Mouse (Mus musculus): ENCODE results near the gene Dctpp1. TPM values are rescaled to one million over a fixed set of nuclear protein-coding genes. Genes with fewer than 3 reads are reported as not detected.

The Dctpp1 gene
- polyA plus RNA-seq (2012; rRNA removed), result 23.8 and 25.6 TPM in 2 replicates

- H3K27ac ChIP-seq (ENCODE audit: insufficient read depth, low read length), result no peak within 1 kb of the TSS
- H3K4me3 ChIP-seq (replicated peaks; ENCODE audit: insufficient read depth, low read depth, low read length), result peak within 1 kb of the TSS; percentile 98
- DNase-seq, result peak; percentile 97 to 99
- WGBS, result under 1% methylated on average over 50 of the region's 50 CpGs
- TF ChIP-seq CTCF (IDR thresholded peaks at IDR 0.05; ENCODE audit: borderline replicate concordance, insufficient read depth, low read depth, low read length) (peak; percentile 73; the same call in 1 of the 2 replicates), POLR2A (IDR thresholded peaks at IDR 0.05; ENCODE audit: borderline replicate concordance, insufficient read depth, low read length) (peak; percentile 85; the same call in 1 of the 2 replicates)
- H3K27me3 ChIP-seq (ENCODE audit: control insufficient read depth, insufficient read depth, low read length), result no peaks in the 10 kb centered on the region
- H3K4me1 ChIP-seq (ENCODE audit: control insufficient read depth, insufficient read depth, low read length), result peaks cover 3% of the 10 kb centered on the region; the same call in 1 of the 2 replicates
These were observed at the start of gene Dctpp1 for GRCm38 (mm10) chr7:127260309-127261111. Dctpp1 (minus strand) TSS chr7:127260709.

- DNase-seq, result no peak
- TF ChIP-seq CTCF (IDR thresholded peaks at IDR 0.05; ENCODE audit: borderline replicate concordance, insufficient read depth, low read depth, low read length) (no peak), POLR2A (IDR thresholded peaks at IDR 0.05; ENCODE audit: borderline replicate concordance, insufficient read depth, low read length) (no peak)
- Histone ChIP-seq H3K27me3 (ENCODE audit: control insufficient read depth, insufficient read depth, low read length) (no peaks in the 10 kb centered on the region), H3K27ac (ENCODE audit: insufficient read depth, low read length) (no peak overlapping the region), H3K4me3 (replicated peaks; ENCODE audit: insufficient read depth, low read depth, low read length) (no peak overlapping the region), H3K4me1 (ENCODE audit: control insufficient read depth, insufficient read depth, low read length) (no peaks in the 10 kb centered on the region)
- 56% methylated on average over 12 of the region's 12 CpGs for WGBS
These were observed 49.4 kb upstream of the Dctpp1 start for GRCm38 (mm10) chr7:127309951-127310350.

GRCm38 (mm10) chr7:127308887-127309286 is 48.4 kb upstream of the Dctpp1 start:
- DNase-seq, result peak; percentile 28 to 56
- WGBS, result 59% methylated on average over 4 of the region's 4 CpGs

GRCm38 (mm10) chr7:127308431-127308830 is 47.9 kb upstream of the Dctpp1 start:
- H3K27me3 ChIP-seq (ENCODE audit: control insufficient read depth, insufficient read depth, low read length), result no peaks in the 10 kb centered on the region
- no peak overlapping the region for H3K27ac ChIP-seq (ENCODE audit: insufficient read depth, low read length)
- DNase-seq, result no peak
- TF ChIP-seq CTCF (IDR thresholded peaks at IDR 0.05; ENCODE audit: borderline replicate concordance, insufficient read depth, low read depth, low read length) (no peak), POLR2A (IDR thresholded peaks at IDR 0.05; ENCODE audit: borderline replicate concordance, insufficient read depth, low read length) (no peak)
- H3K4me3 ChIP-seq (replicated peaks; ENCODE audit: insufficient read depth, low read depth, low read length), result no peak overlapping the region
- H3K4me1 ChIP-seq (ENCODE audit: control insufficient read depth, insufficient read depth, low read length), result no peaks in the 10 kb centered on the region
- 77% methylated on average over 2 of the region's 2 CpGs for WGBS

More at GRCm38 (mm10) chr7:127308887-127309286, 48.4 kb upstream of the Dctpp1 start:
- H3K4me3 ChIP-seq (replicated peaks; ENCODE audit: insufficient read depth, low read depth, low read length), result no peak overlapping the region
- no peaks in the 10 kb centered on the region for H3K4me1 ChIP-seq (ENCODE audit: control insufficient read depth, insufficient read depth, low read length)
- H3K27me3 ChIP-seq (ENCODE audit: control insufficient read depth, insufficient read depth, low read length), result no peaks in the 10 kb centered on the region
- no peak for TF ChIP-seq POLR2A (IDR thresholded peaks at IDR 0.05; ENCODE audit: borderline replicate concordance, insufficient read depth, low read length)
- TF ChIP-seq CTCF (IDR thresholded peaks at IDR 0.05; ENCODE audit: borderline replicate concordance, insufficient read depth, low read depth, low read length), result peak; percentile 56; the same call in 1 of the 2 replicates
- H3K27ac ChIP-seq (ENCODE audit: insufficient read depth, low read length), result no peak overlapping the region

GRCm38 (mm10) chr7:127297586-127298193 is 37.2 kb upstream of the Dctpp1 start:
- TF ChIP-seq POLR2A (IDR thresholded peaks at IDR 0.05; ENCODE audit: borderline replicate concordance, insufficient read depth, low read length) (no peak), CTCF (IDR thresholded peaks at IDR 0.05; ENCODE audit: borderline replicate concordance, insufficient read depth, low read depth, low read length) (no peak)
- Histone ChIP-seq H3K4me3 (replicated peaks; ENCODE audit: insufficient read depth, low read depth, low read length) (no peak overlapping the region), H3K27ac (ENCODE audit: insufficient read depth, low read length) (no peak overlapping the region), H3K27me3 (ENCODE audit: control insufficient read depth, insufficient read depth, low read length) (no peaks in the 10 kb centered on the region), H3K4me1 (ENCODE audit: control insufficient read depth, insufficient read depth, low read length) (no peaks in the 10 kb centered on the region)
- DNase-seq, result no peak
- 95% methylated on average over 5 of the region's 5 CpGs for WGBS

- 87% methylated on average over 5 of the region's 5 CpGs for WGBS
- TF ChIP-seq POLR2A (IDR thresholded peaks at IDR 0.05; ENCODE audit: borderline replicate concordance, insufficient read depth, low read length), result no peak
- no peak for TF ChIP-seq CTCF (IDR thresholded peaks at IDR 0.05; ENCODE audit: borderline replicate concordance, insufficient read depth, low read depth, low read length)
- Histone ChIP-seq H3K4me3 (replicated peaks; ENCODE audit: insufficient read depth, low read depth, low read length) (no peak overlapping the region), H3K27me3 (ENCODE audit: control insufficient read depth, insufficient read depth, low read length) (no peaks in the 10 kb centered on the region), H3K27ac (ENCODE audit: insufficient read depth, low read length) (no peak overlapping the region), H3K4me1 (ENCODE audit: control insufficient read depth, insufficient read depth, low read length) (no peaks in the 10 kb centered on the region)
- DNase-seq, result no peak
These were observed 36.5 kb upstream of the Dctpp1 start for GRCm38 (mm10) chr7:127296786-127297555.

GRCm38 (mm10) chr7:127296098-127296497 is 35.6 kb upstream of the Dctpp1 start, which contains the start of gene Itgal:
Itgal (plus strand) TSS chr7:127296260.
- 76% methylated on average over 11 of the region's 11 CpGs for WGBS
- no peak for TF ChIP-seq CTCF (IDR thresholded peaks at IDR 0.05; ENCODE audit: borderline replicate concordance, insufficient read depth, low read depth, low read length)

More at GRCm38 (mm10) chr7:127296098-127296497, 35.6 kb upstream of the Dctpp1 start, which contains the start of gene Itgal:
- Histone ChIP-seq H3K4me3 (replicated peaks; ENCODE audit: insufficient read depth, low read depth, low read length) (no peak within 1 kb of the TSS), H3K27ac (ENCODE audit: insufficient read depth, low read length) (no peak within 1 kb of the TSS), H3K27me3 (ENCODE audit: control insufficient read depth, insufficient read depth, low read length) (no peaks in the 10 kb centered on the region), H3K4me1 (ENCODE audit: control insufficient read depth, insufficient read depth, low read length) (no peaks in the 10 kb centered on the region)
- DNase-seq, result no peak

Data from cerebellum, adult 2 months (tissue).